Mouse (Mus musculus) small intestine, adult 2 months (tissue): Measurements from ENCODE around the gene Vmn1r44. TPM values are rescaled to one million over a fixed set of nuclear protein-coding genes. Genes with fewer than 3 reads are reported as not detected.
"Not testable (repeated sequence)": the region's sequence is repeated elsewhere in the genome, so short reads cannot be mapped to it uniquely, and the experiment has no call there.

Experiments
- H3K27ac ChIP-seq: fragments of 200-500 bp; 2 replicates; pipeline ENCODE4 v1.5.1; 2012; ENCODE audit warnings: low read depth, low read length, control low read depth, inconsistent platforms; ENCODE audit not compliant: insufficient read depth
- H3K27me3 ChIP-seq: fragments of 200-500 bp; 2 replicates; pipeline ENCODE4 v1.6.1; 2012; ENCODE audit warnings: mild to moderate bottlenecking, moderate library complexity, low read length, inconsistent platforms; ENCODE audit not compliant: control insufficient read depth, insufficient read depth
- H3K36me3 ChIP-seq: fragments of 200-500 bp; 2 replicates; pipeline ENCODE4 v1.6.1; 2012; ENCODE audit warnings: mild to moderate bottlenecking, low read length, control low read depth, inconsistent platforms; ENCODE audit not compliant: control insufficient read depth, insufficient read depth
- H3K4me1 ChIP-seq: fragments of 200-500 bp; 2 replicates; pipeline ENCODE4 v1.6.1; 2012; ENCODE audit warnings: low read length, inconsistent platforms, mixed read lengths; ENCODE audit not compliant: control insufficient read depth, insufficient read depth, insufficient read length
- H3K4me3 ChIP-seq: fragments of 200-500 bp; 2 replicates; pipeline ENCODE4 v1.5.1; 2012; ENCODE audit warnings: low read depth, mild to moderate bottlenecking, control low read depth, inconsistent platforms, low read length, moderate library complexity
- CTCF ChIP-seq: fragments of 200-500 bp; IDR thresholded peaks from 2 replicates; pipeline ENCODE4 v1.5.1; 2012; ENCODE audit warnings: low read depth, mild to moderate bottlenecking, control low read depth, inconsistent platforms, low read length, moderate library complexity, mixed read lengths; ENCODE audit not compliant: insufficient replicate concordance, insufficient read length; ENCODE audit errors: extremely low read depth
- POLR2A ChIP-seq: fragments of 200-500 bp; IDR thresholded peaks from 2 replicates; pipeline ENCODE4 v1.6.1; 2012; ENCODE audit warnings: low read depth, mild to moderate bottlenecking, control low read depth, inconsistent platforms, low read length, moderate library complexity
- WGBS: fragments of 180-500 bp; shearing (Covaris S2); methylation state at CpG from one replicate; pipeline ENCODE4 v1.1.7; 2018; 5-methylcytosine and 5-hydroxymethylcytosine counted together
- polyA plus RNA-seq: library from polyadenylated mRNA; depleted of rRNA; stranded (reverse); fragments of >200 nt; gene quantifications from 2 replicates; pipeline ENCODE4 v1.2.3, GENCODE M21; 2012; rRNA removed

The Vmn1r44 gene
- not detected in 2 replicates for polyA plus RNA-seq

DNA sequence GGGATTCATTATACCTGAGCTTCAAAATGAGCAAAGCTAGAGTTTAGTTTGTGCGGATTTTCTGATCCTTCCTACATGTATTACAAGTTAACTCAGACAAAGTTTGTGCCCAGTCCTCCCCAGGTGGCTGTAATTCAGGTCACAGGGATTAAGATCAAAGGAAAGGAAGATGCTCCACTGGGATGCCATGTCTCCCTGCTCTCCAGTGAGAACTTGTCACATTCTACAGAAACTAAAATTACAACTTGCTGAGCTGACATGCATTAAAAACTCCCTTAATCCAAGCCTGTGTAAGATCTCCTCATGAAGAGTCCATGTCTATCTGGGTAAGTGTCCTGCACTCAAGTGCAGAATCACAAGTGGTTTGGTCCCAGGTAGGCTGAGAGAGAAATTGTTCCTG is at the start of gene Vmn1r44:
Vmn1r44 (plus strand) TSS at position 301 of the 400 bp plus-strand sequence.
- TF ChIP-seq CTCF (no peak), POLR2A (no peak)
- Histone ChIP-seq H3K4me3 (no peak within 1 kb of the TSS), H3K27ac (no peak within 1 kb of the TSS), H3K4me1 (no peaks in the 10 kb centered on the region), H3K27me3 (no peaks in the 10 kb centered on the region), H3K36me3 (no peaks in the 10 kb centered on the region)
- 81% methylated on average over 1 of the region's 1 CpGs for WGBS

DNA sequence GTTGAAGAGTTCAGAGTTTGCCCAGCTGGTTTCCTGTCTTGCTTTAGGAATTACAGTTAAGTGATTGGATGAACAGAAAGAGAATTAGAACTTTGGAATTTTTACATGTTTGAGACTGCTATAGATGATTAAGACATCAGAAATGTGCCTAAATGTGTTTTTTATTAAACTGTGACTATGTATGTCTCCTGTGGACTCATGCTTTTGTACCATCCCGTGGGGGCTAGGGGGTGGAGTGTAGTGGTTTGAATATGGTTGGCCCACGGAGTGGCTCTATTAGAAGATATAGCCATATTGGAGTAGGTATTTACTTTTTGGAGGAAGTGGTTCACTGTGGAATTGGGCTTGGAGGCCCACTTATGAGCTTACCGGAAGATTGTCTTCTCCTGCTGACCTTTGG is 25.9 kb upstream of the Vmn1r44 start:
- WGBS, result 71% methylated on average over 3 of the region's 3 CpGs
- Histone ChIP-seq H3K4me1 (no peaks in the 10 kb centered on the region), H3K36me3 (no peaks in the 10 kb centered on the region), H3K27ac (no peak overlapping the region), H3K27me3 (no peaks in the 10 kb centered on the region), H3K4me3 (no peak overlapping the region)
- TF ChIP-seq POLR2A, result no peak
- TF ChIP-seq CTCF, result no peak

DNA sequence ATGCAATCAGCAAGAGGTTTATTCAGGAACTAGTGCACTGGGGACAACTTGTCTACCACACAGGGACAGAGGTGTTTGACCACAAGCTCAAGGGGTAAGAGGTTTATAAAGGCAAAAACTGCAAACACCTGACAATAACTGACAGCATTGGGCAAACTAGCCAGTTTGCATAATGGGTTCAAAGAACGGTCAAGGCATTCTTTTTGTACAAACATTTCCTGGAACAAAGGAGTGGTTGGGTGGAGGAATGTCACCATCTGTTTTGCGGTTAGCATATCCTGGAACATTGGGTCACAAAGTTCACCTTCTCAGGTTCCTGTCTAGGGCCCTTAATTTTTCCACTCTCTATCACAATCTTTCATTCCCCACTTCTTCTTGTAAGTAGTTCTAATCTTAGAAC is 23.6 kb upstream of the Vmn1r44 start:
- Histone ChIP-seq H3K36me3 (no peaks in the 10 kb centered on the region), H3K4me3 (no peak overlapping the region), H3K4me1 (no peaks in the 10 kb centered on the region), H3K27ac (no peak overlapping the region), H3K27me3 (no peaks in the 10 kb centered on the region)
- TF ChIP-seq POLR2A (no peak), CTCF (no peak)
- WGBS, result 38% methylated on average over 2 of the region's 2 CpGs

DNA sequence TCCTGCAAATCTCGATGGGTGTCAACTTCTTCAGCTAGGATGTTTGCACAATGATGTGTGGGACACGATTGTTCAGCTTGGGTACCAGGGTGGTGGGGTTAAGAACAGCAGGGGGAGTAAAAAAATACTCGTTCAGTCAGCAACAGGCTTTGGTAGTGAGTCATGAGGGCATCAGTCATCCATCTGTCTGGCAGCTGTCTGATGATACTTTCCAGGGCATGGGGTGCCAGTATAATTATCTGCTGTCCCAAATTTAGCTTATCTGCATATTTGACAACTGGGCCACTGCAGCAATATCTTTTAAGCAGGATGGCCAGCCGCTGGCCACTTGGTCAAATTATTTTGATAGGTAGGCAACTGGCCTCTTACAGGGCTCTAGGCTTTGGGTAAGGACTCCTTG is 19.7 kb upstream of the Vmn1r44 start:
- Histone ChIP-seq H3K36me3 (no peaks in the 10 kb centered on the region), H3K4me1 (no peaks in the 10 kb centered on the region), H3K27me3 (no peaks in the 10 kb centered on the region), H3K4me3 (no peak overlapping the region), H3K27ac (no peak overlapping the region)
- TF ChIP-seq POLR2A (no peak), CTCF (no peak)
- 63% methylated on average over 4 of the region's 4 CpGs for WGBS

DNA sequence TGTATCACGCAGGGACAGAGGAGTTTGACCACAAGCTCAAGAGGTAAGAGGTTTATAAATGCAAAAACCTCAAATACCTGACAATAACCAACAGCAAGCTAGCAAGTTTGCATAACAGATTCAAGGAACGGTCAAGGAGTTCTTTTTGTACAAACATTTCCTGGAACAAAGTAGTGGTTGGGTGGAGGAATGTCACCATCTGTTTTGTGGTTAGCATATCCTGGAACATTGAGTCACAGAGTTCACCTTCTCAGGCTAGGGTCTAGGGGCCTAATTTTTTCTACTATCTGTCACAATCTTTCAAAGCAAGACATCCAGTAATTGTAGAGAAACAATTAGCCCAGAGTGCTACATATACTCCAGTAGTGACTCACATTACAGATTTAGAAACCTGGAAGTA is 16.2 kb upstream of the Vmn1r44 start:
- Histone ChIP-seq H3K27ac (no peak overlapping the region), H3K27me3 (no peaks in the 10 kb centered on the region), H3K36me3 (no peaks in the 10 kb centered on the region), H3K4me1 (no peaks in the 10 kb centered on the region), H3K4me3 (no peak overlapping the region)
- 88% methylated on average over 2 of the region's 2 CpGs for WGBS
- TF ChIP-seq CTCF, result no peak

DNA sequence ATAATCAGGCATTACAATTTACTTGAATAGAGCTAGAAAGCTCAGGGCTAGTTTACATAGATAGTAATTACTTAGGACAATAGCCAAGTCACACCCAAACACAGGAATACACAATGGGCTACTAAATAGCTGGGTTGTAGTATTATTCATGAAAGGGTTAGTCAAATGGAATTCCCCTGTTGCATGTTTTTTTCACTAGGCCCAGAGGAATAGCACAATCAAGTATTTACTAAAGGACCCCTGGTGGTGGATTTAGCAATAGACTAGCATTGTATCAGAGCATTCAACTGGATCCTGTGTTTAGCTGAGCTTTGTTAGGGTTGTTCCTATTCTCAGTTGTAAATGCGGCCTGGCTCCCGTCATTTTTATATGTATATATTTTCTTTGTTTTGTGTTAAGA is 15.5 kb upstream of the Vmn1r44 start:
- no peak for TF ChIP-seq CTCF
- TF ChIP-seq POLR2A, result no peak
- H3K27ac ChIP-seq, result no peak overlapping the region
- no peaks in the 10 kb centered on the region for H3K27me3 ChIP-seq
- H3K4me1 ChIP-seq, result no peaks in the 10 kb centered on the region
- no peak overlapping the region for H3K4me3 ChIP-seq
- WGBS, result 93% methylated on average over 2 of the region's 2 CpGs
- H3K36me3 ChIP-seq, result no peaks in the 10 kb centered on the region

DNA sequence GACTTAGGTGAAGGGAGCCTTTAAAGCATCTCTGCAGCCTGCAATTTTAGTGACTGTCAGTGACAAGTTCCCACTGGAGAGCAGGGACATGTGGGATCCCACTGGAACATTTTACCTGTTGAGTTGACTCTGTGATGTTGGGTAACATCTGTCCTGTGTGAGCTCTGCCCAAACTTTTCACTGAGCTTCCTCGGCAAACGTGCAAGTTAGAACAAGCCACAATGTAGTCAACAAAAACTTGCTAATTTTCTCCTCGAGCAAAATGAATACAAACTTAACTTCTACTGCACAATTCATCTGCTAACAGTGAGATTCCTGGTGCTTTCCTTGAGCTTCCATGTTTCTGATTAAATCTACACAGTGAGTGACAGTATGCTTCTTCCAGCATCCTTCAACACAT is 7.1 kb upstream of the Vmn1r44 start, which contains the start of the genes Vmn1r42 and Vmn1r43:
Vmn1r42 (minus strand) TSS at position 101 of the 400 bp plus-strand sequence.
Vmn1r43 (minus strand) TSS at position 101 of the 400 bp plus-strand sequence.
- not testable (repeated sequence) for H3K27me3 ChIP-seq, H3K4me1 ChIP-seq, H3K27ac ChIP-seq, H3K36me3 ChIP-seq, H3K4me3 ChIP-seq
- WGBS, result 76% methylated on average over 3 of the region's 3 CpGs

DNA sequence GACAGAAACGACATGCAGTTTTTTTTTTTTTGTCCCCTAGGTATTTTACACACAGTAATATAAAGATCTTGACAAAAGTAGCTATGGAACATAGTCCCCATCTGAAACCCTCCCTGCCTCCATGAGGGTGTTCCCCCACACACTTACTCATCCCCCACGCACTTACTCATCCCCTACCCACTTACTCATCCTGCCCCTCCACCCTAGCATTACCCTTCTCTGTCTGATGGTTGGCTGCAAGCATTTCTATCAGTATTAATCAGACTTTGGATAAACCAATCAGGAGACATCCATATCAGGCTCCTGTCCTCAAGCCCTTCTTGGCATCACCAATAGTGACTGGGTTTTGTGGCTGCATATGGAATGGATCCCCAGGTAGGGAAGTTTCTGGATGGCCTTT is 6.5 kb upstream of the Vmn1r44 start:
- no peaks in the 10 kb centered on the region for H3K36me3 ChIP-seq
- no peaks in the 10 kb centered on the region for H3K27me3 ChIP-seq
- H3K27ac ChIP-seq, result no peak overlapping the region
- H3K4me3 ChIP-seq, result no peak overlapping the region
- 78% methylated on average over 2 of the region's 2 CpGs for WGBS
- no peaks in the 10 kb centered on the region for H3K4me1 ChIP-seq
- TF ChIP-seq POLR2A (no peak), CTCF (no peak)
